Mouse (Mus musculus): ENCODE data around the gene Snai1.

Gene Snai1

DNA sequence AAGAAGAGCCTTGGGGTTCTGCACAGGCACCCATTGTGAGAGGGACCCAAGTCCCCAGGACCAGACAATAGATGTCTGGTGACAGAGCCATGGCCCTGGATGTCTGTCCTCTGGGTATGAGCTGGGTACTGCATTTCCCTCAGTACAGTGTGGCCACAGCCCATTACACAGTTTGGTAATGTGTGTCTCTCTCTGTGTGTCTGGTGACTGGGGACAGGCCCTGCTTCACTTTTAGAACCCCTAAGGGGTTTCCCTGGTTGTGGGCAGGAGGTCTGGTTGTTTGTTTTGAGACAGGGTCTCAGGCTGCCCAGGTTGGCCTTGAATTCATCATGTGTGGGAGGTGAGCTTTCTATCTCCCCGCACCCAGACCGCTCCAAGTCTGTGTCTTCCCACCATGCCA lies 47.3 kb downstream of the Snai1 start:
- no peak for DNase-seq (ENCODE audit: low read depth)

DNA sequence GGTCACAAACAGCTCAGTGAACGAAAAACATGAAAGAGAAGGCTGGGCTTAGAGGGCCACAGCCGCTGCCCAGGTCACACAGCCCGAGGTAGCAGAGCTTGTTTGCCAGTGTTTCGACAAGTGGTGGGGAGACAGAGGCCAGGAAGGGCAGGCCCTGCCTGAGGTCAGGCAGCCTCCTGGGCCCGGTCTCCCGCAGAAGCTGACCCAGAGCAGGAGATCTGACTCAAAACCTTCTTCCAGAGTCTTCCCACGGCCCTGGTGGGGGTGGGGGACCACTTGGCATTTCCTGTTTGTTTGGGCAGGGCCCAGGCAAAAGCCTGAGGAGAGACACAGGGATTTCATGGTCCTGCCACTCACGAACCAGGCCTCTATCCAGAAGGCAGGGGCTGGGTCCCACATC lies 48.0 kb downstream of the Snai1 start:
- DNase-seq (ENCODE audit: low read depth) = no peak

DNA sequence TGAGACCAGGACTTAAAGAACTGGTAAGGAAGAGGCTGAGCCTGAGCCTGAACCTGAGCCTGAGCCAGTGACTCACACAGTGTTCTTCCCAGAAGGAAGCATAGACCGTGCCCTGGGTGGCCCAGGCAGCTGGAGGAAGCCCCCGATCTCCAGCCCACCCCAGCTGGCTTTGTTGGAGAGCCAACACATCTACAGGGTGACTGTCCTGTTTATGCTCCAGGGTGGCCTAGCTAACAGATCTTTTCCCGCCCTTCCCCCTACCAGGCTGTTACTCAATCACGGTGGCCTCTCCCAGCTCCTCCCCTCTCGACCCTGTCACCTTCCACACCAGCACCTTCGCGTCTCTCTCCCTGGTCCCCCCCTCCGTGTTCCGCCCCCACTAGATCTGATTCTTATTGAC lies 49.0 kb downstream of the Snai1 start:
- no peak for DNase-seq (ENCODE audit: low read depth)

DNA sequence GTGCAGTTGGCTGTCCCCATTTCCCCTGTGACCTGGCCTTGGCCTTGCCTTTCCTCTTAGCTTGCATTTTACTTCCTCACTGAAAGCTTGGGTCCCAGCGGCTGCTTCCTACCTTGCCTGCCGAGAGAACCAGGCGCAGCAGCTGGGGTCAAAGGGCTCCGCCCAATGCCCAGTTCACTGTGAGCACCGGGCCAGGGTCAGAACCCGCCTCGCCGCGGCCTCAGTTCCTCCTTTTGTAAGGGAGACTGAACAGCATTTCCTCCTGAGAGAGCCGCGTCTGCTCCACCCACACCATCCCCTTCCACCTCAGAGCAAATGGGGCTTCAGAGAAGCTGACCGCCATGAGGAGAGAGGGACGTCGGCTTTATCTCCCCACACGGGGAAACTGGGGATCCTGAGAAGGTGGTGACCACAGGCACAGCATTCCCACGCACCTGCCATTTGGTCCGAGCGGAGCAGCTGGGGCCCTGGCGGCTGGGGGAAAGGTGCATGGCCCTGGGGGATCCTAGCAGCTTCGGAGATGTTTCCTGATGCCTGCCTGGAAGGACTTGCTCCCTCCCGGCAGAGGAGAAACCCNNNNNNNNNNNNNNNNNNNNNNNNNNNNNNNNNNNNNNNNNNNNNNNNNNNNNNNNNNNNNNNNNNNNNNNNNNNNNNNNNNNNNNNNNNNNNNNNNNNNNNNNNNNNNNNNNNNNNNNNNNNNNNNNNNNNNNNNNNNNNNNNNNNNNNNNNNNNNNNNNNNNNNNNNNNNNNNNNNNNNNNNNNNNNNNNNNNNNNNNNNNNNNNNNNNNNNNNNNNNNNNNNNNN lies 51.0 kb downstream of the Snai1 start:
- DNase-seq (ENCODE audit: low read depth) = no peak
